Mouse (Mus musculus) kidney, postnatal 0 days (tissue): ENCODE data around the gene Ncapd2. TPM values are rescaled to one million over a fixed set of nuclear protein-coding genes. Genes with fewer than 3 reads are reported as not detected.

ENCODE experiments used
- ATAC-seq: fragments of 200-750 bp; cut with Nextera tagmentation; replicated peaks from 2 replicates; pipeline ENCODE4 v1.8.0; 2017; ENCODE audit warnings: low read depth, moderate number of reproducible peaks, moderate TSS enrichment, moderate library complexity; ENCODE audit not compliant: low FRiP score
- DNase-seq: peaks from one replicate; pipeline ENCODE4 v3.0.0-alpha.2; 2016; ENCODE audit warnings: low spot score
- H3K27ac ChIP-seq: fragments of 300-500 bp; sonication (generic); 2 replicates; pipeline ENCODE4 v1.5.1; 2014; ENCODE audit warnings: mild to moderate bottlenecking
- H3K27me3 ChIP-seq: fragments of 300-500 bp; sonication (generic); 2 replicates; pipeline ENCODE4 v1.6.1; 2014; ENCODE audit warnings: low read length, mixed read lengths; ENCODE audit not compliant: insufficient read depth
- H3K36me3 ChIP-seq: fragments of 300-500 bp; sonication (generic); 2 replicates; pipeline ENCODE4 v1.6.1; 2014; ENCODE audit warnings: low read length, mixed read lengths; ENCODE audit not compliant: insufficient read depth
- H3K4me1 ChIP-seq: fragments of 300-500 bp; sonication (generic); replicated peaks from 2 replicates; pipeline ENCODE4 v1.6.1; 2014; ENCODE audit warnings: antibody characterized with exemption, low read length, mixed read lengths; ENCODE audit not compliant: insufficient read depth
- H3K4me2 ChIP-seq: fragments of 300-500 bp; sonication (generic); 2 replicates; pipeline ENCODE4 v1.6.1; 2014; ENCODE audit warnings: mild to moderate bottlenecking, low read length, moderate library complexity, mixed read lengths
- H3K4me3 ChIP-seq: fragments of 300-500 bp; sonication (generic); replicated peaks from 2 replicates; pipeline ENCODE4 v1.5.1; 2014; ENCODE audit warnings: low read depth, low read length
- H3K9ac ChIP-seq: fragments of 300-500 bp; sonication (generic); 2 replicates; pipeline ENCODE4 v1.6.1; 2014; ENCODE audit warnings: low read depth, low read length
- H3K9me3 ChIP-seq: fragments of 300-500 bp; sonication (generic); replicated peaks from 2 replicates; pipeline ENCODE4 v1.6.1; 2016; ENCODE audit warnings: low read length, inconsistent platforms, mixed read lengths
- CTCF ChIP-seq: IDR thresholded peaks from 2 replicates; pipeline ENCODE4 v1.5.1; 2016; ENCODE audit warnings: antibody characterized with exemption, low read depth, mild to moderate bottlenecking, moderate library complexity
- WGBS: fragments of 180-500 bp; shearing (Covaris S2); extraction: QIAGEN DNeasy Blood & Tissue Kit; methylation state at CpG from one replicate; pipeline ENCODE4 v1.1.7; 2014; 5-methylcytosine and 5-hydroxymethylcytosine counted together
- polyA plus RNA-seq: library from polyadenylated mRNA; unstranded; fragments of >200 nt; fragmentation: Nextera tagmentation; extraction: Ambion mirVana; gene quantifications from 2 replicates; pipeline ENCODE4 v1.2.1, GENCODE M21; 2015

Gene Ncapd2
- polyA plus RNA-seq, 1 experiment from 2014 or later, result 43.8 TPM

DNA sequence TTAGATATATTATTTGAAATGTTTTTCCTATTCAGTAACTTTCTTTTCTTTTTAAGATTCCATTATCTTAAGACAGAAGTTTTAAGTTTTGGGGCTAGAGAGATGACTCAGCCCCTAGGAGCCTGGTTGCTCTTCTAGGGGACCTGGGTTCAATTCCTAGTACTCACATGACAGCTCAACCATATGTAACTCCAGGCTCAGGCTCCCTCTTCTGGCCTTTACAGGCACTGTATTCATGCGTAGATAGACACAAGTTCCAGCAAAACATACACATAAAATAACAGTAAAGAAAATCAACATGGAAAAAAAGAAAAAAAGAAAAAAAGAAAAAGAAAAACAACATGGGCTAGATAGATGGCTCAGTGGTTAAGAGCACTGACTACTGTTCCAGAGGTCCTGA is 18.9 kb upstream of the Ncapd2 start:
- Histone ChIP-seq H3K36me3 (no peaks in the 10 kb centered on the region), H3K9ac (no peak overlapping the region), H3K9me3 (no peaks in the 10 kb centered on the region), H3K27ac (no peak overlapping the region), H3K4me1 (no peaks in the 10 kb centered on the region), H3K4me3 (no peak overlapping the region), H3K4me2 (no peak overlapping the region), H3K27me3 (no peaks in the 10 kb centered on the region)
- DNase-seq (no peak), ATAC-seq (no peak)
- 0 out of 2 replicates have a peak, but pooled peaks have one; percentile 15 for TF ChIP-seq CTCF
- WGBS, result 82% methylated on average over 1 of the region's 1 CpGs

GRCm38 (mm10) chr6:125197166-125197565 is 5.7 kb upstream of the Ncapd2 start:
- no peak overlapping the region for H3K4me2 ChIP-seq
- 0 out of 2 replicates have a peak, but pooled peaks cover 3% of the 10 kb centered on the region for H3K4me1 ChIP-seq
- ATAC-seq (no peak), DNase-seq (no peak)
- no peak overlapping the region for H3K9ac ChIP-seq
- no peaks in the 10 kb centered on the region for H3K27me3 ChIP-seq
- H3K9me3 ChIP-seq, result no peaks in the 10 kb centered on the region
- no peak for TF ChIP-seq CTCF
- H3K36me3 ChIP-seq, result 0 out of 2 replicates have a peak, but pooled peaks cover 6% of the 10 kb centered on the region
- WGBS, result 80% methylated on average over 5 of the region's 5 CpGs
- H3K4me3 ChIP-seq, result no peak overlapping the region
- no peak overlapping the region for H3K27ac ChIP-seq

DNA sequence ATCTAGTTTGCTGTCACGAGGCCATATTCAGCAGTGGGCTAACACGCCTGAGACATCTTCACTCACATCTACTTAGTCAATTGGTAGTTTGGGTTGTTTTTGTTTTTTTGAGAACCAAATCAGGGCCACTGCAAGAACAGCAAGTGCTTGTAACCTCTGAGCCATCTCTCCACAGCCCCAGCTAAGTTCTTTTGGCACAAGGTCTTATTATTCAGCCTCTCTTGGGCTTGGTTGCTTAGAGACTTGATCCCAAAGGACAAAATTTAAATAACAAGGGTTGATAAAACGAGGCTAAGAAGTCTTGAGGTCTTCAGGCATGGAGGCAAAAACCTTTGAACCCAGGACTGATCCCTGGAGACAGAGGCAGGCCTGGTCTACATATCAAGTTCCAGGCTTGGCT is 4.8 kb upstream of the Ncapd2 start:
- H3K36me3 ChIP-seq, result 0 out of 2 replicates have a peak, but pooled peaks cover 6% of the 10 kb centered on the region
- WGBS, result 67% methylated on average over 3 of the region's 3 CpGs
- no peak overlapping the region for H3K4me3 ChIP-seq
- no peaks in the 10 kb centered on the region for H3K27me3 ChIP-seq
- DNase-seq, result no peak
- no peak for TF ChIP-seq CTCF
- no peak overlapping the region for H3K4me2 ChIP-seq
- H3K9me3 ChIP-seq, result no peaks in the 10 kb centered on the region
- ATAC-seq, result no peak
- 0 out of 2 replicates have a peak, but pooled peaks cover 3% of the 10 kb centered on the region for H3K4me1 ChIP-seq
- H3K9ac ChIP-seq, result no peak overlapping the region
- H3K27ac ChIP-seq, result no peak overlapping the region

GRCm38 (mm10) chr6:125195541-125196075 is 4.1 kb upstream of the Ncapd2 start:
- Histone ChIP-seq H3K9ac (no peak overlapping the region), H3K27ac (no peak overlapping the region), H3K4me1 (0 out of 2 replicates have a peak, but pooled peaks cover 6% of the 10 kb centered on the region), H3K4me3 (no peak overlapping the region), H3K36me3 (0 out of 2 replicates have a peak, but pooled peaks cover 6% of the 10 kb centered on the region), H3K4me2 (no peak overlapping the region), H3K9me3 (no peaks in the 10 kb centered on the region), H3K27me3 (no peaks in the 10 kb centered on the region)
- 27% methylated on average over 1 of the region's 1 CpGs for WGBS
- DNase-seq (no peak), ATAC-seq (no peak)
- no peak for TF ChIP-seq CTCF

DNA sequence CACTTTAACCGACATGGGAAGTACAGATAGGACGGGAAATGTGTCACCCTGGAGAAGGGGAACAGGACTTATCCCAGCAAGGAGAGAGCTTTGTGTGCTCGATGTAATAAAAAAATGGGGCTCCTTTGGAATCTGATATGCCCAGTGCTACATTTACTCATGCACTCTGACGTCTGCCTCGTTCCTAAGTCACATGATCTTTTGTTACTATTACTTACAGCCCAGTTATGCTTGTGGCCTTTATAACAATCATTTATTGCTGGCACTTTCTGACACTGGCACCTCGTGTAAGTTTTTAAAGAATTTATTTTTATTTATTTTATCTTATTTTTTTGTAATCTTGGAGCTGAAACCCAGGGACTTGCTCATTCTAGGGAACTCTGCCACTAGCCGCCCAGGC is 1.9 kb upstream of the Ncapd2 start:
- ATAC-seq (no peak), DNase-seq (no peak)
- no peak overlapping the region for H3K9ac ChIP-seq
- H3K27ac ChIP-seq, result no peak overlapping the region
- 0 out of 2 replicates have a peak, but pooled peaks cover 6% of the 10 kb centered on the region for H3K4me1 ChIP-seq
- no peak for TF ChIP-seq CTCF
- H3K27me3 ChIP-seq, result no peaks in the 10 kb centered on the region
- H3K4me2 ChIP-seq, result no peak overlapping the region; the same call in 1 of the 2 replicates
- no peak overlapping the region for H3K4me3 ChIP-seq
- 46% methylated on average over 7 of the region's 7 CpGs for WGBS
- H3K36me3 ChIP-seq, result peaks cover 14% of the 10 kb centered on the region; the same call in 1 of the 2 replicates
- no peaks in the 10 kb centered on the region for H3K9me3 ChIP-seq

- H3K9ac ChIP-seq, result peak overlapping the region; percentile 70
- H3K9me3 ChIP-seq, result no peaks in the 10 kb centered on the region
- 35% methylated on average over 5 of the region's 5 CpGs for WGBS
- no peak for TF ChIP-seq CTCF
- H3K27me3 ChIP-seq, result no peaks in the 10 kb centered on the region
- 0 out of 2 replicates have a peak, but pooled peaks cover 6% of the 10 kb centered on the region for H3K4me1 ChIP-seq
- peaks cover 16% of the 10 kb centered on the region; the same call in 1 of the 2 replicates for H3K36me3 ChIP-seq
- DNase-seq (no peak), ATAC-seq (no peak)
- peak overlapping the region; percentile 63 for H3K4me3 ChIP-seq
- H3K4me2 ChIP-seq, result peak overlapping the region; percentile 90
- H3K27ac ChIP-seq, result peak overlapping the region; percentile 98
Measured at GRCm38 (mm10) chr6:125192841-125193240, 1.3 kb upstream of the Ncapd2 start.
